Comparison of ENCODE assay signal across 13 mouse cellular contexts in genomic region chr9:92667361-92667881, GRCm38 (mm10).
"Had no signal": no experiment of that assay in that cellular context is flagged by ENCODE, and none has a peak within 500 bp of the region (broad histone marks: within the 10 kb centered on the region; RNA-seq: fewer than 3 reads in every experiment).

No protein-coding gene starts in this region.

- H3K4me3 ChIP-seq: liver, embryonic 15.5 days; midbrain, embryonic 10.5 days; myocyte; neural tube, embryonic 15.5 days had no signal

- H3K4me1 ChIP-seq: liver, embryonic 15.5 days; midbrain, embryonic 10.5 days; neural tube, embryonic 15.5 days had no signal

- H3K27ac ChIP-seq: kidney, postnatal 0 days; liver, embryonic 15.5 days; midbrain, embryonic 10.5 days; neural tube, embryonic 15.5 days had no signal

- H3K27me3 ChIP-seq: liver, embryonic 15.5 days; neural tube, embryonic 15.5 days had no signal

- H3K36me3 ChIP-seq: liver, embryonic 15.5 days; midbrain, embryonic 10.5 days; neural tube, embryonic 15.5 days had no signal

- DNase-seq: kidney, adult 9 months; kidney, postnatal 36 days; lung, adult 2 months; lung, postnatal 36 days; midbrain, embryonic 14.5 days; right cerebral cortex, postnatal 4 days; spleen, adult 18-20 months; thymus, postnatal 36 days had no signal
